Mouse (Mus musculus) induced T-regulatory cell, adult 2 months (primary cell): Measurements from ENCODE around the gene Spata21.

ENCODE experiments used
- DNase-seq: peaks from one replicate; pipeline ENCODE4 v3.0.0-alpha.2; 2012; ENCODE audit warnings: low read depth

Spata21 gene

GRCm38 (mm10) chr4:141088033-141088432 is at the start of gene Spata21:
Spata21 (plus strand) TSS chr4:141088333.
- no peak for DNase-seq

GRCm38 (mm10) chr4:141041117-141041516 is 47.0 kb upstream of the Spata21 start:
- DNase-seq, result no peak

- peak; percentile 67 for DNase-seq
These were observed 43.3 kb upstream of the Spata21 start for GRCm38 (mm10) chr4:141044816-141045215.

GRCm38 (mm10) chr4:141048810-141049475 is 39.2 kb upstream of the Spata21 start:
- no peak for DNase-seq

GRCm38 (mm10) chr4:141049476-141049835 is 38.7 kb upstream of the Spata21 start:
- no peak for DNase-seq

- DNase-seq, result no peak
These were observed 35.7 kb upstream of the Spata21 start for GRCm38 (mm10) chr4:141052442-141052841.

GRCm38 (mm10) chr4:141053138-141053537 is 35.0 kb upstream of the Spata21 start:
- DNase-seq, result no peak

GRCm38 (mm10) chr4:141053568-141054161 is 34.5 kb upstream of the Spata21 start:
- DNase-seq, result no peak

- no peak for DNase-seq
These were observed 31.2 kb upstream of the Spata21 start for GRCm38 (mm10) chr4:141056970-141057369.

GRCm38 (mm10) chr4:141058835-141059234 is 29.3 kb upstream of the Spata21 start:
- DNase-seq, result no peak

GRCm38 (mm10) chr4:141059616-141060425 is 28.3 kb upstream of the Spata21 start:
- DNase-seq, result no peak

- peak; percentile 100 for DNase-seq
These were observed 27.5 kb upstream of the Spata21 start, which contains the start of gene Crocc for GRCm38 (mm10) chr4:141060426-141061301. Crocc (minus strand) TSS chr4:141060550.

GRCm38 (mm10) chr4:141064104-141064659 is 24.0 kb upstream of the Spata21 start:
- DNase-seq, result no peak

GRCm38 (mm10) chr4:141065123-141065522 is 23.0 kb upstream of the Spata21 start:
- peak; percentile 93 for DNase-seq

GRCm38 (mm10) chr4:141066709-141067515 is 21.2 kb upstream of the Spata21 start:
- DNase-seq, result no peak

GRCm38 (mm10) chr4:141067516-141068046 is 20.6 kb upstream of the Spata21 start:
- DNase-seq, result no peak

GRCm38 (mm10) chr4:141068655-141069054 is 19.5 kb upstream of the Spata21 start:
- no peak for DNase-seq

GRCm38 (mm10) chr4:141069731-141070130 is 18.4 kb upstream of the Spata21 start:
- peak; percentile 82 for DNase-seq

- no peak for DNase-seq
These were observed 15.6 kb upstream of the Spata21 start for GRCm38 (mm10) chr4:141072502-141072901.

GRCm38 (mm10) chr4:141073661-141074060 is 14.5 kb upstream of the Spata21 start:
- no peak for DNase-seq
